Mouse (Mus musculus) spleen, adult 2 months (tissue): ENCODE data around the gene Sfmbt1.

ENCODE experiments used
- CTCF ChIP-seq: fragments of 200-500 bp; IDR thresholded peaks from 2 replicates; pipeline ENCODE4 v1.5.1; 2011; ENCODE audit warnings: mild to moderate bottlenecking, inconsistent platforms; ENCODE audit not compliant: insufficient read depth, insufficient read length, insufficient replicate concordance; ENCODE audit errors: extremely low read depth
- POLR2A ChIP-seq: fragments of 200-500 bp; IDR thresholded peaks from 2 replicates; pipeline ENCODE4 v1.6.1; 2011; ENCODE audit warnings: low read depth, low read length, inconsistent platforms

- TF ChIP-seq POLR2A, result no peak
- no peak for TF ChIP-seq CTCF
These were observed 48.6 kb upstream of the Sfmbt1 start for GRCm38 (mm10) chr14:30666061-30666460.
